Mouse (Mus musculus) splenic B cell, adult 2 months (primary cell): ENCODE measurements around the gene Pip4k2a.

Experiments
- DNase-seq: peaks from one replicate; pipeline ENCODE4 v3.0.0-alpha.2; 2011; ENCODE audit warnings: low read depth, low spot score
- H3K27me3 ChIP-seq: 2 replicates; pipeline ENCODE4 v1.6.1; 2012; ENCODE audit warnings: mild to moderate bottlenecking, low read length, moderate library complexity, mixed read lengths; ENCODE audit not compliant: control insufficient read depth, poor library complexity, insufficient read depth, severe bottlenecking
- H3K36me3 ChIP-seq: 2 replicates; pipeline ENCODE4 v1.6.1; 2012; ENCODE audit warnings: mild to moderate bottlenecking, low read length, moderate library complexity, mixed read lengths; ENCODE audit not compliant: control insufficient read depth, poor library complexity, insufficient read depth, severe bottlenecking

Gene Pip4k2a

DNA sequence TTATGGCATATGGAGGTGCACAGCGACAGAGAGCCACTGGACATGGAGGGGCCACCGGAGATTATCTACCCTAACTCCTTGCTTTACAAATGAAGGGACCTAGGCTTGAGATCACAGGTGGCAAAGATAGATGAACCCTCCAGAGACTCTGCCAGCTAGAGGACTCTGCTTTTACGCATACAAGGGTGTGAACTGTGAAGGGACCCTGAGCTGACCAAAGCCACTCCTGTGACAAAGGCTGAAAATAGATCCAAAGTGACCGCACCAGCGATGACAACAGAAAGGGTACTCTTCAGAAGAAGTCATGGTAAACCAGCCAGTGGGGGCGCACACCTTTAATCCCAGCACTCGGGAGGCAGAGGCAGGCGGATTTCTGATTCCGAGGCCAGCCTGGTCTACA lies 63.8 kb downstream of the Pip4k2a start:
- no peaks in the 10 kb centered on the region for H3K27me3 ChIP-seq
- DNase-seq: no peak
- no peaks in the 10 kb centered on the region for H3K36me3 ChIP-seq

DNA sequence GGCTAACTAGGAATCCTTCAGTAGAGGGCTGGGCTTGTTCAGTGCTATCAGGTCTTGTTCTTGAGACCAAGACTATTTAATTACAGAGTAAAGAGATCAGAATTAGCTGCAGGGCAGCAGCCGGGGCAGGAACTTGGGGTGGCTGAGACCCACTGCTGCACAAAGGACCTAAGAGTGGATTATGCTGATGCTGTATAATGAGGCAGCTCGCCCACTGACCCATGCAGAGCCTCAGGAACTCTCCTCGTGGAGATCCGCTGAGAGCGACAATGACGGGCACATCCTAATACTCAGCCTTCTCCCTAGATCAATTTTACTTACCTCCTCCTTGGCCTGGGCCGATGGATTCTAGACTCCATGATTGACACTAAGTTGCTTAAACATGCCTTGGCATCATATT lies 64.5 kb downstream of the Pip4k2a start:
- H3K27me3 ChIP-seq: no peaks in the 10 kb centered on the region
- DNase-seq: no peak

DNA sequence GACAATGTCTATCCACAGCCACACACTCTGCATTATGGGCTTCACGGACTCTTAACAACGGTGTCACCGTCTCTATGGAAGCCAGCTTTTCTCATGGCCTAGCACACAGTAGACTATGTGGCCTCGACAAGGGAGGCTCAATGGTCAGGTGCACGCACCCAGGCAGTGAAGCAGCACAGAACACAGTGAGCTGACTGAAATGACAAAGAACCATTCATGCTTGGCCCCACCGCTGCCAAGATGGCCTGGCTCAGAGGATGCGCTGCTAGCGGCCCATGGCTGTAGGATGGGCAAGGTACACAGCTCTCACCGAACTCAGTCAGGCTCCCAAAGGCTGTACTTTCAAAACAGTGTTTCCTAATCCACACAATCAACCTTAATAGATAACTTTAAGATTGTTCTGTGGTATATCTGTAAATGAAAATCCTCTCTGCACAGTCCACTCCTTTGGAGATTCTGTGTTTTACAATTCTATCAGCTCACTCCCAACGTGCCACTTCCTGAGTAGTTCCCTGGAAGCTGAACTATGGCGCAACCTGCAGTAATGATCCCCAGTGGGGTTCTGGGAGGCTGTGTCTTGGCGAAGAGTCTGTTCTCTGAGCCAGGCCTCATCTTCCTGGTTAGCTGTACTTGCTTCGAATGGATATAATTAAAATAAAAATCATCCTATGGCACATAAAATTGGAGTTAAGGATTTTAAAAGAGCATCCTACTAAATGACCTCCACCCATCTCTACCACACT lies 67.4 kb downstream of the Pip4k2a start:
- Histone ChIP-seq H3K27me3 (no peaks in the 10 kb centered on the region), H3K36me3 (no peaks in the 10 kb centered on the region)
- no peak for DNase-seq

More for the DNA sequence above, 64.5 kb downstream of the Pip4k2a start:
- no peaks in the 10 kb centered on the region for H3K36me3 ChIP-seq

DNA sequence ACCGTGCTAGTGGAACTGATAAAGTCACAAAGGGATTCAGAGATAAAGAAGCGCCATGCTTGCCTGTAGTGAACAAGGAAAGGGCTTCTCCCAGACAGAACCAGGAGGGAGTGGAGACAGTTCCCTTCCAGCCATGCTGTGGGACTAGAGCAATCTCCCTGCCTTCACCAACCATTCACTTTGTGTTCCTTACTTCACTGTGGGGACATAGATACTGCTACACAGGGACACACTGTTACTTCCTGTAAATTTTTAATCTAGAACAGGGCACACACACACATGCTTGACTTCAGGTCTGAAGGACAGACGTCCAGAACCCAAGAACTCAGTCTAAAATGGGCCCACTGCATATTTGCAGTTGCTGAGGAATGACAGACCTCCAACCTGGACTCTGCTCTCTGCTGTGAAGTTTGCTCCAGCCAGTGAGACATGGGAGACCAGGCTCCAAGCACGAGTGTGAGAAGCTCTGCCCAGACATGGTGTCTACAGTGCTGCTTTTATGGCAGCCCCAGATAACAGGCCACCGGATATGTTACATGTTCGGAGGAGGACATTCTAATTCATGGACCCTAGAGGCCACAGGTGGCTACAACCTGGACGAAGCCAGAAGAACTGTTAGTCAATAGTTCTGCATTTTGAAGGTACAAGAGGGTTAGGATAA lies 69.2 kb downstream of the Pip4k2a start:
- DNase-seq: no peak
- Histone ChIP-seq H3K27me3 (no peaks in the 10 kb centered on the region), H3K36me3 (no peaks in the 10 kb centered on the region)

DNA sequence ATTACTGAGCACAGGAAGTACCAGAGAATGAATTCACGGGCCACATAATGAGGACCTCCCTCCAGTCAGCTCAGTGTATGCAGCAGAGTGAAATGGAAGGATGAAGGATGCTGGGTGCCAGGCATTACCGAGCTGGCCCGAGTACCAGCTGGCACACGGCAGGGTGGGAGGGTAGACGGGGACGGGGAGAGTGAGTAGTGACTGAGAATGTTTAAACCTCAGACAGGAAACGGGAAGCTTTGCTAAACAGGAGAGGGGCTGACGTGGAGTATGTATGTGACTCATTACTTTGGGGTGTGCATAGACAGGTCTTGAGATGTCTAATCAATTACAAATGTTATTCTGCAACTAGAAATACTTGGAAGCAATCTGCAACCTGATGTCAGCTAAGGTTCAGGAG lies 69.7 kb downstream of the Pip4k2a start:
- no peaks in the 10 kb centered on the region for H3K27me3 ChIP-seq
- DNase-seq: no peak
- H3K36me3 ChIP-seq: no peaks in the 10 kb centered on the region

DNA sequence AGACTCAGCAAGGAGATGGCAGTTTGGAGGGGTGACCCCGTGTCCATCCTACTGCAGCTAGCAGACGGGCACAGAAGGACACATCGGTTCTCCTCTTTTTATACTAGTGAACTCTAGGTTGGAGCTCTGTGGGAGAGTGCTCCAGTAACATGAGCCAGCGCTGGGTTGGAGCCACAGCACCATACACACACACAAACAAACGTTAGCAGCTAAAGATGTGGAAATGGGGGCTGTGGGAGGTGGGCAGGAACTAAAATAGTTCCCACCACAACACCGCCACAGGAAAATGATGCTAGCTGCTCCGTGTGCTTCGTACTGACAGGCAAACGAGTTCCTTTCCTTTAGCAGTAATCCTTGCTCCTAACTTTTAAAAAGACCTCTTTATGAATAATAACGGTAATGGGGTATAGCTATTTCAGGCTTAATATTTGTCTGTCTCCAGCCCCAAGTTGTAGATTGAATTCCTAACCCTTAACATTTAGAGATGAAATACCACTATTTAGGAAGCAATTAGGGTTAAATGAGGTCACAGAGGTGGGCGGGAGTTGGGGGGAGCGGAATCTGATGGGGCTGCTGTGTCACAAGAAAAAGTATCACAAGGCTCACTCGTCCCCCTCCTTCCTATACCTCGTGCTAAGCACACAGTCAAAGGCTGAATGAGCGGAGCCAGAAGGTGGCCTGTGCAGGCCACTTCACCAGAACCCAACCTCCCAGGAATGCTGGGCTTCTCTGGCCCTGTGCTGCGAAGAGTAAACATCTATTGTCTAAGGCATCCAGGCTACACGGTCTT lies 73.9 kb downstream of the Pip4k2a start:
- H3K27me3 ChIP-seq: no peaks in the 10 kb centered on the region
- H3K36me3 ChIP-seq: no peaks in the 10 kb centered on the region
- peak; percentile 43 for DNase-seq

DNA sequence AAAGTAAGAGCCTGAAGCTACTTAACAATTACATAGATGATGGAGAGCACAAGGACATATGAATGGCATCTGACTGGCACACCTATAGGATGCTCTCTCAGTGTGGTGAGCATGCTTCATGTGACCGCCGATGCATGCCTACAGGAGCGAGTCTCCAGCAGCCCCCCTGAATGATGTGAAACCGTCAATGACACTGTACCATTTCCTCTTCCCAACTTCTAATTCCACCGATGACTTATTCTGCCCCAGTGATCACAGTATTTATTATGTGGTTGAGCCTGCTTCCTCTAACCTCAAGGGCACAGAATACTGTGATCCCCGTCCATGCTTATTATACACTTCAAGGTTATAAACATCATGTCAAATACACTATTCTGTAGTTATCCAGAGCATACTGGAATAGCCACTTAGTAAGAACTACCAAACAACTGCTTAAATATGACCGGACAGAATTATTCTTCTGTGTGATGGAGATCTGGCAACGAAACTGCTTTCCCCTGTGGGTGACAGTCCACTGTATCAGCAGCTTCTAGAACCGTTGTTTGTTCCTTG lies 74.8 kb downstream of the Pip4k2a start:
- peak; percentile 70 for DNase-seq
- no peaks in the 10 kb centered on the region for H3K36me3 ChIP-seq
- no peaks in the 10 kb centered on the region for H3K27me3 ChIP-seq

DNA sequence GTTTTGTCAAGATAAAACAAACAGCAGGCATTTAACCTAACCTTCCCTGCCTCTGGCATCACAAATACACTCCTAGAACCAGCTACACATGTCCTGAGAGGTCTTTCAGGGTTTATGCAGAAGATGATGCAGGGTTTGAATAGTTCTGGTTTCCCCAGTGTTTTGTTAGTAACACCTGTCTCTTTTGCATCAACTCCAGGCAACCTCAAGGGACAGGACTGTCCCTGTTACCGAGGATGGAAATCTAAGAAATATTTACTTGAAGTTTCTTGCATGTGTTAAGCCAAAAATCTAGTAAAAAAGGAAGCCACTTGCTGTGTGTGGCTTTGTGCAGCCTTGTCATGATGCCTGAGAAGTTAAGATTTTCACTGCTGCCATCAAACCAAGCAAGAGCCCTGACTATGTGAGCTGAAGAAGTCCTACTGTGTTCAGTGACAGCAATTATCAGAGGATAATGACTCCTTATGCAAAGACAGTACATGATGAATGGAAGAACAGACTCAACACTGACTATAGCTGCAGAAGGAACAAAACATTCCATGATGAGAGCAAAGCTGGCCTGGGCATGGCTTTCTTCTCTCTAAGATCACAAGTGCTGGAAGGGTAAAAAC lies 76.3 kb downstream of the Pip4k2a start:
- no peaks in the 10 kb centered on the region for H3K36me3 ChIP-seq
- no peak for DNase-seq
- H3K27me3 ChIP-seq: no peaks in the 10 kb centered on the region

DNA sequence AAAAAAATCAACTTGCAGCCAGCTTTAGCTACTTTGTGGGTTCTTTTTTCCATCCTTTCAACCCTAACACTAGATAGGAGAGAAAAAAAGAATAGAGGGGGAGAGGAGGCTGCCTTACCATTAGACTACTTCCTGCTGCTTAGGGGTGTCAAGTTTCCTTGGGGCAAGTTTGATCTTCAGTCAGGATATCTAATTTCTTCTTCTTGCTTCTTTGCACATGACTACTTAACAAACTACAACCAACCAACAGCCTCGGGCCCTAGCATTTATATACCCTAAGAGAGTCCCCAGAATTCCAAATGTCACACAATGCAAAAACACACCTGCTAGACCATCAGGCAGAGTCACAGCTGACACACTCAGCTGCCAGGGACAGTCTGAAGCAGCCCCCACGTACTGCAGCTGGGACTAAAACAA lies 77.5 kb downstream of the Pip4k2a start:
- DNase-seq: no peak
- no peaks in the 10 kb centered on the region for H3K36me3 ChIP-seq
- no peaks in the 10 kb centered on the region for H3K27me3 ChIP-seq

DNA sequence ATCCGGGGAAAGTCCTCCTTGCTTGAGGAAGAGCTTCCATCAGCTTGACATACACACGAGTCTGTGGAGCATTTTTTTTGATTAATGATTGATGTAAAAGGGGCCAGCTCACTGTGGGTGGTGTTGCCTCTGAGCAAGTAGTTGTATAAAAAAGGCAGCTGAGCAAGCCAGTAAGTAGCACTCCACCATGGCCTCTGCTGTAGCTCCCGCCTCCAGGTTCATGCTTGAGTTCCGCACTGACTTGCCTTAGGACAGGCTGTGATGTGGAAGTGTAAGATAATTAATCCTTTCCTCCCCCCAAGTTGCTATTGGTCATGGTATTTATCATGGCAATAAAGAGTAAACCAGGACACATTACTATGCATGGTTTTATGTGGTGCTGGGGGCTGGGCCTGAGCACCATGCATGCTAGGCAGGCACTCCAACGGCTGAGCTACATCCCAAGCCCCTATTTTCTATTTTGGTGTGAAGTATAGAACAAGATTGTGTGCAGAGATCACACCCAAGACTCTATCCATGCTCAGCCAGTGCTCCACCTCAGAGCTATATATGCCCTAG lies 78.0 kb downstream of the Pip4k2a start:
- Histone ChIP-seq H3K27me3 (no peaks in the 10 kb centered on the region), H3K36me3 (no peaks in the 10 kb centered on the region)
- no peak for DNase-seq

DNA sequence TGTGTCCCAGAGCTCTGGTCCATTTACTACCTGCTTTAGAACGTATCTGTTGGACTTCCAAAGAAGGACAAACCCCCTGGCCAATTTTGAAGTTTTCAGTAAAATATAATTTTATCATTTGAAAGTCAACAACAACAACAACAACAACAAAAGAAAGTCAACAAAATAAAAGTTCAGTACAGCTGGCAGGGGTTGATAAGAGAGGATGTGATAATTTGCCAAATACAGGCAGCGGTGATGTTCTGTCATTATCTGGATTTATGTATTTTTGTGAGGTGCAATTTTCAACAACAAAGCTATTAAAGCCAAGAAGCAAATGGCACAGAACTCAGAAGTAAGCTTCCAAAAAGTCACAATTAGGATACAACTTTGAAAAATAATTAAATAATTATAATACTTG lies 80.1 kb downstream of the Pip4k2a start:
- no peak for DNase-seq
- H3K27me3 ChIP-seq: no peaks in the 10 kb centered on the region
- H3K36me3 ChIP-seq: no peaks in the 10 kb centered on the region

DNA sequence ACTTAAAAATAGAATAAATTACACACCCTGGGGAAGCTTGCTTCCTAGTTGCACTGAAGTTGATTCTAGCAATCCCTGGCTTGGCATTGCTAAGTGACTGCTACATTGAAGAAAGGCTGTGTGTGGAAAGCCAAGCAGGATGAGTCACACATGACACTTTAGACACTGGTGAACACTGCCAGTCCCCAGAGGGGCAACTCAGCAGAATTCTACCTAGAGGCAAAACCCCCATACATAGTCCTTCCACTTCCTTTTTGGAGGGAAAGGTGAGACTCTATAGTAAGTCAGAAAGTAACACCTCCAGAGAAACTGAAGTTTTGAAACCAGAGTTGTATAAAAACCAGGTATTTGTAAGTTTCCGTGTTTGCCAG lies 80.6 kb downstream of the Pip4k2a start:
- Histone ChIP-seq H3K27me3 (no peaks in the 10 kb centered on the region), H3K36me3 (no peaks in the 10 kb centered on the region)
- DNase-seq: peak; percentile 53

DNA sequence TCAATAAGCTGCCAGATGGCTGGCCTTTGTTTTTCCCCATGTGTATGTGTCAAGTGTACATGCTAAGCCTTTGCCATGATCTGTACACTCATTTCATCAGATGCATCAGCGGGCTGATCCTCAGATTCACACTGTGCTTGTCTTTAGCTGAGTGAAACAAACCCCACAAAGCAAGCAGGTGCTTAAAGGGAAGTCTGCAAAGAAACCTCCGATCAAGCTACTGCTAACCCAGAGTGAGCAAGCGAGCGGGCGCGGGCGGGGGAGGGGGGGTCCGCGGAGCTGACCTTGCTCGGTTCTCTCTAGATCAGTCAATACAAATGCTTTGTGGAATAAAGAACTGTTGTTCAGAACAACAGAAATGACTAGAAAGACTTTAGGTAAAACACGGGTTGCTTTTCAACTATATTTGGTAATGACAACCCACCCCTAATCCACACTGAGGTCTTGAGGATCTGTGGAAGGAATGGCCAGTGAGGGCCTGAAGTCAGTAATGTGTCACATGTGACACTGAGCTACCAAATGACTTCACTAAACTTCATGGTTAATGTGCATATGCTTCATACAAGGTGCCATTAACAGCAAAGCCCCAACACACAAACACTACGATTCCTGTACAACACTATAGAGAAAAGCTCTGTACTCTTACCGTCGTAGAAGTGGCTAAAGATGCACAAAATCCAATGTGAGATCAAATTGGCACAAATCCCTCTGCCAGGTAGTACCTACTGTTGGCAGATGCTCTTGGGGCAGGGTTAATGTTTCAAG lies 81.1 kb downstream of the Pip4k2a start:
- Histone ChIP-seq H3K36me3 (no peaks in the 10 kb centered on the region), H3K27me3 (no peaks in the 10 kb centered on the region)
- DNase-seq: peak; percentile 52

DNA sequence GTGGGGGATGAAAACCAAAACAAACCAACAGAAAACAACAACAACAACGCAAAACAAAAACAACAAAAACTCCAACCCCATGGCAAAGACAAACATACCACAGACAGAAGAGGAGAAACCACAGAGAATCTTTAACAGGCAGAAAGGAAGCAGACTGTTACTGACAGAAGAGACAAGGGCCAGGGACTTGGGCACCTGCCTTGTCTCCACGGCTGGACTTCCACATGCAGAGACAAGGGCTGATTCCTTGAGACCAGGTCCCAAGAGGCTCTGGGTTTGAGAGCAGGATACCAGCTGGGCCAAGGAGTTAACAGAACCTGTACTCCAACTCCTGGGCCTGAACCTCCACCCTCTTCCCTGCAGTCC lies 81.9 kb downstream of the Pip4k2a start:
- H3K27me3 ChIP-seq: no peaks in the 10 kb centered on the region
- H3K36me3 ChIP-seq: no peaks in the 10 kb centered on the region
- no peak for DNase-seq
